Mouse (Mus musculus) layer of hippocampus, adult 11-12 months (tissue): ENCODE measurements around the gene Wdtc1.
A peak's percentile ranks its signal among the peaks of the same experiment; 100 is the strongest.

Source experiments
- DNase-seq: peaks from one replicate; pipeline ENCODE4 v3.0.0; 2022; ENCODE audit warnings: low spot score

The Wdtc1 gene

DNA sequence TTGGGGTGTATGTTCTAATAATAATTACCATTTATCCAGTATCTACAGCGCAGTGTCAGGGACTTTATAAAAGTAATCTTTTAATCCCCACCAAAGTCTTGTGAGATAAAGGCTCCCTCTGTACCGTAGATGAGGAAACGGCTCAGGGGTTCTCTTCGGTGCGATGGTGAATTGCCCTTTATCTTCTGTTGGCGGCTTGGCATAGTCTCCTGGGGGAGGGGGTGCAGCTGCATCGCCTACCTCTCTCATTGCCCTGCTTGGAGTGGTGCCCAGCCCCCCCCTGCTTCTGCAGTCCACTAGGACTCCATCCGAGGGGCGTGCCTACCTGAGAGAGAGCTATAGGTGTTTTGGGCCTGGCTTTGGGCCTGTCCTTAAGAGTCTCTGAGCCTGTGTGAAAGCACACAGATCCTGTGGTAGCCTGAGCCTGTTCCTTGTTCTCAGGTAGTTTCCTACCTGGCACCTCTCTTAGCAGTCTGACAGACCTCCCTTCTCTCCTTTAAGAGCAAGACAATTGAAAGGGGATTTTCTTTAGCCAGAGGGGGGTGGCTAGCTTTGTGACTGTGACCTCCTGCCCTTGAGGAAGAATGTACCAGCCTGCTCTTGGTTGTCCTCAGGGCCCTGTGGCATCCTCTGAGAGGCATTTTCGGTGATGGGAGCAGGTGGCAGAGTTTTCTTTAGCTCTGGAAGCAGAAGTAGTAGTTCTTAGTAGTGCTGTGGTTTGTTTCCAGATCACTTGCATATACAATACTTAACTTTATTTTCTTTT is 22.7 kb upstream of the Wdtc1 start:
- no peak for DNase-seq

DNA sequence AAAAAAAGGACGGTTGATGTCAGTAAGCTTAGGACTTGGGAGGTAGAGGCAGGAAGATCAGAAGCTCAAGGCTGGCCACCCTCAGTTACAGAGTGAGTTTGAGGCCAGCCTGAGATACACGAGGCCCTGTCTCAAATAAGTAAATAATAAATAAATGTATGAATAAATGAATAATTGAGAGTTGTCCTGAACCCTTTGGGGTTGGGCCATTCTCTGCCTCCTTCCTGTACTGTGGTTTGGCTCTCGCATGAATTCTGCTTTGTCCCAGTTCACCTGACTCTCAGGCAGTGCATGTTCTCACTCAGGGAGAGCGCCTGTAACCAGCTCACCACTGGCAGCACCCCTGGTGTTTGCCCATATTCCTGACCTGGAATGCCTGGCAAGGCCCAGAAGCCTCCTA is 20.7 kb upstream of the Wdtc1 start:
- no peak for DNase-seq

DNA sequence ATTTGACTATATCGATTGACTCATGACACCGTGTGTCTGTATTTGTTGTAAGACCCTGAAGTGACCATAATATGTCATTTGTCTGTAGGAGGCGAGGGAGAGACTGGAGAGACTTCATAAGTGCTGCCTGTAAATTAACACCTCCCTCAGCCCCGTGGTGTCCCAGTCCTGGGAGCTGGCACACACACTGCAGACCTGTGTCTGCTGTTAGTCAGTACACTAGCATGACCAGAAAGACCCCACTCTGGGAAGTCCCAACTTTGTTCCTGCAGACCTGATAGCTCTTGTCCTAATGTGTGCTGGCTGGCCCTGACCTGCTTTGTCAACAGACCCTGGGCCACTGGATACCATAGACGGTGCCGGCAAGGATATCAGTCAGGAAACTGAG is 19.0 kb upstream of the Wdtc1 start:
- no peak for DNase-seq

DNA sequence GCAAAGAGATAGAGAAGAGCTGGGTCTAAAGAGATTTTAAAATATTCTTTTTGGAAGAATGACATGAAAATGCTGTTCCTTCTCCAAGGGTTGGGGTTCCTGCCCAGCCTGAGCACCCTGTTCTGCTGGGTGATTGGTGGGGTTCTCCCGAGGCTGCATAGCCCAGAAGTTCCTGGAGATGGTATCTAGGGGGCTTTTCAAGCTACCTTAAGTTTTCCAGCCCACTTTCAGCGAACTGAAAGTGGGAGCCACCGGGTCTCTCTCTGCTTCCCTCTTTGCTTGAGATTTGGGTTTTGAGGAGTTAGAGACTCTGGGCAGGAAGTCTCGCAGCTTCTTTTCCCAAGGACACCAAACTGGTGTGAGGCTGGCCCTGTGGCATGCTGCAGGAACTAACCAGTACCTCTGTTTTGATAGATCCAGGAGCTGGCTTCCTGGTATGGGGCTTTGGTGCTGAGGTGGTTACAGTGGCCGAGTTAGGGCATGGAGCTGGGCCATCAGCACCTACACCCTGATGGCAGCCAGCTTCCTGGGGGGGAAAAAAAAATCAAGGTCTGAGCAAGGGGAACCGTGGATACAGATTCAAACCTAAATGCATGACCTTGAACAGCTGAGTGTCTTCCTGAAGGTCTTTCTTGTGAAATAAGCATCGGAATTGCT is 18.5 kb upstream of the Wdtc1 start:
- DNase-seq, result no peak

DNA sequence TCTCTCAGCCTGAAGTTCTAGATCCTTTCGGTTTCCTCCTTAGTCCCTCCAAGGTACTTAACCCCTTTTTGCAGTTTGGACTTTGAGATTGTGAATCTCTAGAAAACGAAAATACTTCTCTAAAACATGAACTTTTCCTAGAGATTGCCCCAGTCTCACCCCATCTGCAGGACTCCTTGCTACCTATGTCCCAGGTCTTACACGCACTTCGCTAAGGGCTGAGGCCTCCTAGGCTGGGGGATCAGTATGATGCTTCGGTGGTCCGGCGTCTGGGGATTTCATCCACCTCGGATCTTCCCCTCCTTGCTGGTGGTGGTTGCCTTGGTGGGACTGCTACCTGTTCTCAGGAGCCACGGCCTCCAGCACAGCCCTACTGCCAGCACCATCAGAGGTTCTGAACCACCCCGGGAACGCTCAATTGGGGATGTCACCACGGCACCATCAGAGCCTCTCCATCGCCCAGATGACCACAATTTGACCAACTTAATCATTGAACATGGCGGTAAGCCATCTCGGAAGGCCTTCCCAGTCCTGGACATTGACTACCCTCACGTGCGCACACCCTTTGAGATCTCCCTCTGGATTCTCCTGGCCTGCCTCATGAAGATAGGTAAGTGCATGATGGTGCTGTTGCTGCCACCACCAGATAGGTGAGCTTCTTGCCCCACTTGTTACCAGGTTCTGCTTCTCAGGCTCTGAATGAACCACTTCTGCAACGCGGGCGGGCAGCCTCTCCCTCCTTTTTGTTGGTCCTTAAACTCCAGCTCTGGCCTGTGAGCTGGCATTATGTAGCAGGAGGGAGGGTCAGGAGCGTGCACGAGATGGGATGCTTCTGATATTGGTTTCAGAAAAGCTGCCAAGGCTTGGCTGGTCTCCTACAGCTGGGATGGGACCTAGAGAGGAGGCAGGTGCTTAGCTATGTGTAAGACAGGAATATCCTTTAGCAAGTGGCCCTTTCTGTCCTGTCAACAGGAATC is 17.3 kb upstream of the Wdtc1 start:
- DNase-seq, result no peak

DNA sequence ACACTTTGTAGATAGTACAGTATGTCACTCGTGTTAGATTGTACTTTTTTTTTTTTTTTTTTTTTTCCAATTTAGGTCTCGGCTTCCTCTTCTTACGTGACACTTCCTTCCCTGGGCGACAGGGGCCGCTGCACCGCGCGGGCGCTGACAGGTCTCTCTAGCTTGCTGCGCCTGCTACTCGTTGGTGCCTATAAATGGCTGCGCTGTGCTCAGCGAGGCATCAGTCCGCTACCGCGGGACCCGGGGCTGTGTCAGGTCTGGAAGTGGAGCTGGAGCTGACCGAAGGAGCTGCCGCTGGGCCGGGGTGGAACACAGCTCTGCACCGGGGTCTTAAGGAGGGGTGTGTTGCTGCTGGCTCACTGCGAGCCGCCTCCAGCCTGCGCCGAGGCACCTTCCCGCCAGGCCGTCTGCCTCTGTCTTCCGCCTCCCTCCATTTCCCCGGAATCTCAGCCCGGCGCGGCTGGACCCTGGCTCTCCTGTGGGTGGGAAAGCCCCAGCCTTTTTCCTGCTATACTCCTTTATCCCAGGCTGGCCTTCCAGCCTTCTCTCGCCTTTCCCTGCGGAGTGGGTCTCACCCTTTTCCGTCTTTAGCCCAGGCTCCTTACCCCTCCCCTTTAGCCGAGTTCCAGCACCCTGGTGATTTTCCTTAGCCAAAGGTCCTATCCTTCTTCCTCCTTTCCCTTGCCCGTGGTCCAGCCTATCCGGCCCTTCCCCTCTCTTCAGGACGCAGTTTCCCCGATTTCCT is 16.4 kb upstream of the Wdtc1 start, which contains the start of gene Slc9a1:
Gene Slc9a1, plus strand, starts transcription at position 154 of the 745 bp plus-strand sequence.
- DNase-seq, result peak; percentile 93

DNA sequence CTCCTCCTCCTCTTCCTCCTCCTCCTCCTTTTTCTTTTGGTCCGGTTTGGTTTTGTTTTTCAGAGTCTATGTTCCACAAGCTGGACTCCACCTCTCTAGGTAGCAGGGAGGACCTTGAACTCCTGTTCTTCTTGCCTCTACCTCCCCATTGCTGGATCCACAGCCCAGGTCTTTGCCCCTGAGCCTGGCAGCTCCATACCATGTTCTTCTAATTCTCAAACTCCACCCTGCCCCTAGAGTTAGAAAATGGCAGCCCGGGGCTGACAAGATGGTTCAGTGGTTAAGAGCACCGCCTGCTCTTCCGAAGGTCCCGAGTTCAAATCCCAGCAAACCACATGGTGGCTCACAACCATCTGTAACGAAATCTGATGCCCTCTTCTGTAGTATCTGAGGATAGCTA is 1.4 kb upstream of the Wdtc1 start:
- no peak for DNase-seq

DNA sequence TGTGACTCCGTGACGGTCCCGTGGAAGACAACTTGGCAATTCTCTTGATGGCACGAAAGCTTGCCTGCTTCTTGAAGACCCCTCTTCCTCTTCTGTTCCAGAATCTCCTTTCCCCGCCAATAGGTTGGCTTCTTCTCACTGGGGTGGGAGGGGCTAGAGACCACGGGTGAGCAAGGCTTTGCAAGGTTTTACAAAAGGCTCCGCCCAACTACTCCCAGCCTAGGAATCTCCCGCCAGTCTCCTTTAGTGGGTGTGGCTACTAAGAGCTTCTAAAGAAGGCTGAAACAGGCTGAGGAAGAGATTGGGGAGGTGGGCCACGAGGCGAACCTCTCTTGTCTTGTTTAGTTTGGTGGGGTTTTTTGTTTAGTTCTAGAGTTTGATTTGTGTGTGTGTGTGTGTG is 484 bp downstream of the Wdtc1 start:
- DNase-seq, result no peak

DNA sequence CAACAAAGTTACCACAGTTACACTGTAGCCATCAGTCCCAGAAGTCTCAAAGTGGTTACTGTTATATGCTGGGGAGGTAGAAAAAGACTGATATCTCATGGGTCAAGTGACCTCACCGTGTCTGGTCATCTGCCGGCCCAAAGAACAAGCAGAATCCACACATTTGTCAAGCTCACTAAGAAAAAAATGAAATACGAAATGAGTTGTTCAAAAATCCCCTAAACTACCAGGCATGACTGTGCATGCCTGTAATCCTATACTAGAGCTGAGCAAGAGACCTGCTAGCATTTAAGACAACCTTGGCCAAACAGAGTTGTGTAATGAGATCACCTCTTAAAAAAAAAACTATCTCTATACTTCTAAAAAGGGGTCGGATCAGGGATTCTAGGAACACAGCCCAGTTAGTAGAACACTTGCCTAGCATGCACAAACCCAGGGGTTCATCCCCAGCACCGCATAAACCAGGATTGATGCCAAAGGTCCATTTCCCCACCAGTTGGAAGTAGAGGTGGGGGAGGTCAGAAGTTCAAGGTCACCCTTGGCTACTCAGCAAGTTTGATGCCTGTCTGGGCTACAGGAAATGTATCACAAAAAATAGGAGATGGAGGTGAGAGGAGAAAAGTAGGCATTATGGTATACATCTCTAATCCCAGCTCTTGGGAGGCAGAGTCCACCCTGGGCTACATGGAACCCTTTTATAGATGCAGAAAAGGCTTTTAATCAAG is 5.1 kb downstream of the Wdtc1 start:
- DNase-seq, result no peak

DNA sequence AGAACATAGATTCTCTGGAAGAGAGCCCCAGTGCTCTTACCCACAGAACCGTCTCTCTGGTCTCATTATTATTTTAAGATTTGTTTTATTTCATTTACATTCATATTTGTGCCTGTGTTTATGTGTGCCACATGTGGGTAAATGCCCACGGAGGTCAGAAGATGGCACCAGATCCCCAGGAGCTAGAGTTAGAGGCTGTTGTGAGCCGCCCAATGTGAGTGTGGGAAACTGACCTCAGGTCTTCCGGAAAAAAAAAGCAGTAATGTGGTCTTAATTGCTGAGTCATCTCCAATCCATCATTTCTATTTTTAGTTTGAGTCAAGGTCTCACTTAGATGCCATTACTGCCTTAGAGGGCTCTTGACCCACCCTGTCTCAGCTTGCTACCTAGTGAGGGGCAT is 5.7 kb downstream of the Wdtc1 start:
- no peak for DNase-seq

DNA sequence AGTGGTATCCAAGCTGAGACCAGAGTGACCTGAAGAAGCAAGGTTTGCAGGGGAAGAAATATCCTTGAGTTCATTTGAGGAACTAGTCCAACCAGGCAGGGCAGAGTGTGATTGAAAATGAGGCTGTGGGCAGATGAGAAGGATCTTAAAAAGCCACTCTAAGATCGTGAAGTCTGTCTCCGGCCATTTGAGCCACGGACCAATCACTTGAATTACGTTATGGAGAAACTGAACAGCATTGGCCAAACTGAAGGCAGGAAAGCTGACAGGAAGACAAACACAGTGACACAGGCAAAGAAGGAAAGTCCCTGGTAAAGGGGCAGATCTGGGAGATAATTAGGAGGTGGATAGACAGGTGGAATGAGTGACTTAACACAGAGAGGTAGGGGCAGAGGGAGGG is 6.7 kb downstream of the Wdtc1 start:
- no peak for DNase-seq

DNA sequence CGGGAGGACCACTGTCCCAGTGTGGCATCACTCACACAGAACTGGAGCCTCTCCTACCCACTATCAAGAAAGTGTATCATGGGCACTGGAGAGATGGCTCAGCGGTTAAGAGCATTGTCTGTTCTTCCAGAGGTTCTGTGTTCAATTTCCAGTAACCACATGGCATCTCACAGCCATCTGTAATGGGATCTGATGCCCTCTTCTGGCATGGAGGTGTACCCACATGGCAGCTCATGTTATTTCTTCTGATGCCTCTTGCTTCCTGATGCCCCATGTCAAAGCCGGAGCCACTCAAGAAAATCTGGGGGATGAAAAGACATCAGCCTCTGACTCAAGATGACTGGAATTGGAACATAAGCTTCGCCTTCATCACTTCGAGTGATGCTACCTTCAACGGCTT is 7.6 kb downstream of the Wdtc1 start:
- no peak for DNase-seq

DNA sequence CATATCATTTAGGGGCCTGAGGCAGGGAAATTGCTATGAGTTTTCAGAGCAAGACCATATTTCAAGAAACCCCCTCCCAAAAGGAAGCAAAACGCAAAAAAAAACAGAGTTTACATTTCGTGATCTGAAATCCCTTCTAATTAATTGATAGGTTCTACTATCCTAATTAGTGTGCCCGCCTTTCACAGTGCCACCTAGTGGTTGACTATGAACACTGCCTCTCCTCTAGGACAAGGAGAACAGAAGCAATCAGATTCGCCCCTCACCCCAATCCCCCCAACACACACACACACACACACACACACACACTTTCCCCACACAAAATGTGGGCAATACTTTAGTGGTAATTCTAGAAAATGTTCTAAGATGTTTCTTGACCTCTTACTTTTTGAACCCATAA is 9.2 kb downstream of the Wdtc1 start:
- peak; percentile 41 for DNase-seq

DNA sequence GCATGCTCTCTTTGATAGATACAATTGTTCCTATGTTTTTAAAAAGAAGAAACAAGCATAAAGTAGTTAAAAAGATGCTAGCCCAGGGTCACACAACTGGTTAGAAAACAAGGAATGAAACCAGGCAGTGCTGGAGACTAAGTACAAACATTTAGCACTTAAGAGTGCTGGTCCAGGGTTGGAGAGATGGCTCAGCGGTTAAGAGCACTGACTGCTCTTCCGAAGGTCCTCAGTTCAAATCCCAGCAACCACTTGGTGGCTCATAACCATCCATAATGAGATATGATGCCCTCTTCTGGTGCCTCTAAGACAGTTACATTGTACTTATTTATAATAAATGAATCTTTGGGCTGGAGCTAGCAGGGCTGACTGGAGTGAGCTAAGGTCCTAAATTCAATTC is 13.1 kb downstream of the Wdtc1 start:
- no peak for DNase-seq

DNA sequence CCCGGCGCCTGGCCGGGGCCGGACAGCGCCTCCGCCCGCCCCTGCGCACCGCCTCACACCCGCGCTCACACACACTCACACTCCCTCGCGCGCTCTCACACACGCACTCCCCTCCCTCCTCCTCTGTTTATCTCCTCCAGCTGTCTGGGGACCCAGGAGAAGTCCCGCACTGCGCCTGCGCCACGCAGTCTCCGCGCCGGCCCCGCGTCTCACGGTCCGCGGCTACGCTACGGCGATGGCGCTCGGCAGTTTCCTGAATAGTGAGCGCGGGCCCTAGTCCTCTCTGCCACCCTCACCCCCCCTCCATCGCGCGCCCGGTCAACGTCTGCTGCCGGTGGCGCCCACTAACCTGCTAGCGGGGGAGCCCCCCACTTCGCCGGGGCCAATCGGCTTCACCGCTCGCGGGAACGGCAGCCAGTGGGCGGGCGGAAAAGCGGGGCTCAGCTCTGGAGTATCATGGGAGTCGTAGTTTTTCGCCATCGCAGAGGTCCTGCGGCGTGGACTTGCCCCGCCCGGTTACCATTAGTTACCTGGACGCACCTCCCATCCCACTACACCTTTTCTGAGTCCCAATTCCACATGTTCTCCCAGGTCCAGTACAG is 14.0 kb downstream of the Wdtc1 start:
- peak; percentile 98 for DNase-seq

DNA sequence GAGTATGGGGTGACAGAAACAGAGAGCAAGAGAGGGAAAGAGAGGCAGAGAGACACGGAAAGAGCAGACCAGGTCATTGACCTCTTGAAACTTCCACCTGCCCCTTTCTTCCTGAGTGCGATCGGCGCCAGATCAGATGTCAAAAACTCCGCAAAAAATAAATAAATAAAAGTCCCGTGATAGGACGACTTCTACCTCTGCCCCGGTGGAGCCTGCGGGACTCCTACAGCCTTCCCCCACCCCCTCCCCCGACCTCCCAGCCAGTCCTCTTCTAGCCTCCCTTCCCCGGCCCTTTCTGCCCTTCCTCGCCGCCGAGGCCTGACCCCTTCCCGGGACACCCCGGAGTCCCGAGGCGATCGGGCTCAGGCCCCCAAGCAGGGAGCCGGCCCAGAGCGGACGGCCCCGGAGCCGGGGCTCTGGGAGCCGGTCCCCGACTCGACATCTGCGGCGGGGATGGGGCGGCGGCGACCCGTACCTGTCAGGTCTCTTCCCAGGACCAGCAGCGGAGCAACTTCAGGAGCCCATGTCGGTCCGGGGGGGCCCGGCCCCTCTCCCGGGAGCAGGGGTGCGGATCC is 14.7 kb downstream of the Wdtc1 start:
- DNase-seq, result no peak

DNA sequence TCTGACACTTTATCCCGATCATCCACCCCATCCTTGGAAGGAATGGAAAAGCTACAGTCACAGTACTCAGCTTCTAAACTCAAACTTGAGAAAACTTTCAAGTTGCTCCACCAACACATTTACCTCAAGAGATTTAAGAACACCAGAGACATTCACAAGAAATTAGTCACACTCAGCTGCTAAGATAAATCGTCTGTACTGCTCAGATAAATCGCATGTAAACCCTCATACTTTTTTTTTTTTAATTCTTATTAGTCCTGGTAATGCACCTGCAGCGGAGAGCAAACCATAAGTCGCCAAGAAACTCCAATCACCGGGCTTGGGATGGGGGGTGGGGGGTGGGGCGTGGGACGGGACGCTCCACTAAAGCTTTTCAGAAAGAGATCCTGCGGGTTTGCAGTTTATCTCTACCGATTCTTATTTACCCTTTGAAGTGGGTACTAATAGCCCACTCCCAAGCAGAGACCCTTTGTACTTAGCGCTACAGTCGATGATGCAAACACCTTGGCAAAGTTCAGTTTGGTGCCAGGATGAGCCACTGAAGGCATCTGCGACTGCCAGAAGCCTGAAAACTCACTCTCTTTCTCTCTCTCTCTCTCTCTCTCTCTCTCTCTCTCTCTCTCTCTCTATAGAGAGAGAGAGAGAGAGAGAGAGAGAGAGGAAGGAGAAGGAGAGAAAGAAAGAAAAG is 15.3 kb downstream of the Wdtc1 start:
- no peak for DNase-seq

DNA sequence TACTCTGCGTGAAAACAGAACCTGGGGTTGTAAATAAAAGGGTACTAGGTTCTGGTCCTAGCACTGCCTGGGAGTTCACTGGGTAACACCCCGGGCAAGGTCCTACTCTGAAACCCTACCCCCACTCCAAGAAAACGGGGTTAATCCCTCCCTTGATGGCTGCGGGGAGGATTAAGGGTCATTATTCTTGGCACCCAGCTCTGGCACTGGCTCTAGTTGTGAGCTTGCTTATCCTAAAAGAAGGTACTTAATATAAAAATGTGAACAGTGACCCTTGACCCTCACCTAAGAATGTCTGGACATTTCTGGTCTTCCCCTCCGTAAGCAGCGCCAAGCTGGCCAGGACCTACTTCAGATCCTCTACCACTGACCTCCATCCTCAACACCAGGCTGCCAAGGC is 20.0 kb downstream of the Wdtc1 start:
- DNase-seq, result no peak

DNA sequence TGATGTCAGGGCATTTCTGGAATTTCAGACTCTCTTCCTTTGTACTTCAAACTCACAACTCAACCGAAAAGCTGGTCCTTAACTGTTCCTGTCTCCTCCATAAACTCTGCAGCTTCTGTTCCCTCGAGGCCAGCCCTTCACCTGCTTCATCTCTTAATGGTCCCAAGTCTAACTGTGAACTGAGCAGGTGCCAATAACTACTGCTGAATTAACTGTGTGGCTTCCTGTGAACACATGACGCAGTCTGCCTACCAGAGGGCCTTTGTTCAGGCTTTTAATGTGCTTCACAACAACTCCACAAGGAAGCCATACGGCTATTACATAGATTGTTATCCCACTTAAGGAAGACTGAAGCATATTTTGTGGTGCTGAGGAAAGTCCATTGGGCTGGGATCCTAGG is 23.0 kb downstream of the Wdtc1 start:
- no peak for DNase-seq

DNA sequence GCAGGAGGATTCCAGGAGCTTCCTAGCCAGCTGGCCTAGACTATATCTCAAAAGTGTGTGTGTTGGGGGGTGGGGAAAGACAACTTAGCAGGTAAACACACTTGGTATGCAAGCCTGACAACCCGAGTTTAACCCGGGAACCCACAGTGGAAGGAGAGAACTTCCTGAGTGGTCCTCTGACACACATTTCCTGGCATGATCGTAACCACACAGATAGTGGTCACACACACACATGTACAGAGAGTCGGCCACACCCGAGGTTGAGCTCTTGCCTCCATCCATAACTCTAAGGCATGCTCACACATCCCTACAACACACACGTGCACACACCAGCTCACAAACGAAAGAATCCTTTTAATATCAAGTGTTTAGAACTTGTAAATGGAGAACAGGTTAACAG is 25.2 kb downstream of the Wdtc1 start:
- DNase-seq, result no peak
